Mouse (Mus musculus): ENCODE results near the gene Swi5. TPM values are rescaled to one million over a fixed set of nuclear protein-coding genes. Genes with fewer than 3 reads are reported as not detected.

The Swi5 gene
- polyA plus RNA-seq, 1 experiment from 2014 or later = 372 TPM

DNA sequence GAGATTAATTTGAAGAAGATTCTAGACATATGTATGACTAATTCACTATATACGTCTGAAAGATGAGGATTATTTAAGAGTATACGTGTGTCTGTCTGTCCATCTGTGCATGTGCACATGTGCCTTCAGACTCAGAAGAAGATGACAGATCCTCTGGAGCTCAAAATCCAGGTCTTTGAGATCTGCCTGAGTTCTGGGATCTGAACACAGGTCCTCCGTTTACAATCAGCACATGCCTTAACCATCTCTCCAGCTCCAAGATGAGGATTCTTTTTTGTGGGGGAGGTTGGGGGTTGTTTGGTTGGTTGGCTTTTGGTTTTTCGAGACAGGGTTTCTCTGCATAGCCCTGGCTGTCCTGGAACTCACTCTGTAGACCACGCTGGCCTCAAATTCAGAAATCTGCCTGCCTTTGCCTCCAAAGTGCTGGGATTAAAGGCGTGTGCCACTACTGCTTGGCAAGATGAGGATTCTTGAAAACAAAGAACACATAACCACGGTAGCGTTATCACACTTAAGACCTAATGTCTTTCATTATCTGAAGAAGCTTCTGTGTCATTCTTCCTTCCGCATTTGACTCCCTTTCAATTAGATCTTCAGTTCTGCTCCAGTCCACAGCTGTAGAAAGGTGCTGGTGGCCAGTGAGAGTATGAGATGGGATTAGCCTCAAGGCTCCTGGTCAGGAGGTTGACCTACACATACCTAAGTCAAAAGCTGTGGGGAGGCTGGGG lies 49.0 kb downstream of the Swi5 start:
- Histone ChIP-seq H3K4me1 (ENCODE audit: control insufficient read depth, insufficient read depth, low read length) (peaks cover 12% of the 10 kb centered on the region), H3K4me3 (replicated peaks; ENCODE audit: low read length) (no peak overlapping the region), H3K4me2 (ENCODE audit: low read depth, low read length) (no peak overlapping the region), H3K27ac (ENCODE audit: low read length) (no peak overlapping the region), H3K27me3 (ENCODE audit: control insufficient read depth, insufficient read depth, low read length) (no peaks in the 10 kb centered on the region), H3K9me3 (replicated peaks; ENCODE audit: control insufficient read depth, low read length) (no peaks in the 10 kb centered on the region), H3K36me3 (ENCODE audit: control insufficient read depth, insufficient read depth, low read length) (no peaks in the 10 kb centered on the region), H3K9ac (ENCODE audit: low read length) (no peak overlapping the region)
- 91% methylated on average over 9 of the region's 9 CpGs for WGBS
- ATAC-seq (ENCODE audit: insufficient read depth, low FRiP score) = no peak

DNA sequence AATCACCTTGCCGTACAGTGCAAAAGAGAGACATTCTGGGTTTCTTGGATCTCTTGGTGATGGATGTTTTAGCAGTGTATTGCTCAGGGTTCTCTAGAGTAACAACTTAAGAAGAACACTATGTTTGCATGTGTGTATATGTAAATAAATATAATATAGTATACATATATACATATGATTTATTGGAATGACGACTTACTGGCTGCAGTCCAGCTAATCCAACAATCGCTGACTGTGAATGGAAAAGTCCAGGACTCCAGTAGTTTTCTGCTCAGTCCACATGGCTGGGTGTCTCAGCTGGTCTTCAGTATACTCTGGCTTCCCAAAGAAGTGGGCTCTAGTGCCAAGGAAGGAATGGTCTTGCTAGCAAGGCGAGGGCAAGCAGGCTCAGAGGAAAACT lies 50.3 kb downstream of the Swi5 start:
- peaks cover 5% of the 10 kb centered on the region; the same call in 1 of the 2 replicates for H3K36me3 ChIP-seq (ENCODE audit: control insufficient read depth, insufficient read depth, low read length)
- no peaks in the 10 kb centered on the region for H3K9me3 ChIP-seq (replicated peaks; ENCODE audit: control insufficient read depth, low read length)
- H3K27ac ChIP-seq (ENCODE audit: low read length) = peak overlapping the region; percentile 82; the same call in 1 of the 2 replicates
- peak overlapping the region; percentile 92 for H3K4me2 ChIP-seq (ENCODE audit: low read depth, low read length)
- peak overlapping the region; percentile 73 for H3K4me3 ChIP-seq (replicated peaks; ENCODE audit: low read length)
- H3K4me1 ChIP-seq (ENCODE audit: control insufficient read depth, insufficient read depth, low read length) = peaks cover 12% of the 10 kb centered on the region
- no peaks in the 10 kb centered on the region for H3K27me3 ChIP-seq (ENCODE audit: control insufficient read depth, insufficient read depth, low read length)
- no peak for ATAC-seq (ENCODE audit: insufficient read depth, low FRiP score)
- whole genome bisulfite sequencing = 34% methylated on average over 4 of the region's 4 CpGs
- peak overlapping the region; percentile 83 for H3K9ac ChIP-seq (ENCODE audit: low read length)

DNA sequence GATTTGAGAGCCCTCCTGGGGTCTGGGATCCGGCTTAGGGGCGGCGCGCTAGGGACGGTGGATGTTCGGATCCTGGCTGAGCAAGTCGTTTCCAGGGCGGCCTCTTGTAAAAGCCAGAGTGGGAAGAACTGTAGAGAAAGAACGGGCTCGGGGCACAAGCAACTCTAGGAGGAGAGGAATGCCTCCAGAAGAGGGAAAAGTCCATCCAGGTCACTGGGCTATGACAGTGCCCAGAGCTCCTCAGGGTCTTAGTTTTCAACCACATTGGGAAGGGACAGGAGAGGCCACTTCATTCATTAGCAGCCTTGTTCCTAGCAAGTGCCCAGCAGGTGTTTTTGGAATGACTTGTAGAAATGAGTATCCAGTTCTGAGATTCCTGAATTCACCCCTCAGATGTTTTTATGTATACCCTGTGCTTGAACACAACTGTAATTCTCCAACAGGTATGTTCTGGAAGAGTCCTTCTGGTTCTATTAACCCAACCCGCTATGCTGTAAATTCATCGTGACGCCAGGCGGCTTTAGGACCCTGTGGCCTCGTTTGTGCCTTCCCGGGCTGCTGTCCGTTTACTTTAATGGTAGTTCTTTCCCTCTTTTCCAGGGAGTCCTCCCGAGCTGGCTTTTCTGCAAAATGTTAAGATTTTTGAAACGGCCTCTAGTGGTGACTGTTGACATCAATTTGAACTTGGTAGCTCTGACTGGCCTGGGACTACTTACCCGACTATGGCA lies 51.0 kb downstream of the Swi5 start:
- ATAC-seq (ENCODE audit: insufficient read depth, low FRiP score) = peak; percentile 48; the same call in 1 of the 2 replicates
- Histone ChIP-seq H3K4me1 (ENCODE audit: control insufficient read depth, insufficient read depth, low read length) (peaks cover 12% of the 10 kb centered on the region), H3K36me3 (ENCODE audit: control insufficient read depth, insufficient read depth, low read length) (peaks cover 11% of the 10 kb centered on the region), H3K27me3 (ENCODE audit: control insufficient read depth, insufficient read depth, low read length) (no peaks in the 10 kb centered on the region), H3K9me3 (replicated peaks; ENCODE audit: control insufficient read depth, low read length) (no peaks in the 10 kb centered on the region), H3K4me2 (ENCODE audit: low read depth, low read length) (peak overlapping the region; percentile 92), H3K9ac (ENCODE audit: low read length) (peak overlapping the region; percentile 83), H3K4me3 (replicated peaks; ENCODE audit: low read length) (peak overlapping the region; percentile 73), H3K27ac (ENCODE audit: low read length) (peak overlapping the region; percentile 82)
- WGBS = under 1% methylated on average over 20 of the region's 20 CpGs

DNA sequence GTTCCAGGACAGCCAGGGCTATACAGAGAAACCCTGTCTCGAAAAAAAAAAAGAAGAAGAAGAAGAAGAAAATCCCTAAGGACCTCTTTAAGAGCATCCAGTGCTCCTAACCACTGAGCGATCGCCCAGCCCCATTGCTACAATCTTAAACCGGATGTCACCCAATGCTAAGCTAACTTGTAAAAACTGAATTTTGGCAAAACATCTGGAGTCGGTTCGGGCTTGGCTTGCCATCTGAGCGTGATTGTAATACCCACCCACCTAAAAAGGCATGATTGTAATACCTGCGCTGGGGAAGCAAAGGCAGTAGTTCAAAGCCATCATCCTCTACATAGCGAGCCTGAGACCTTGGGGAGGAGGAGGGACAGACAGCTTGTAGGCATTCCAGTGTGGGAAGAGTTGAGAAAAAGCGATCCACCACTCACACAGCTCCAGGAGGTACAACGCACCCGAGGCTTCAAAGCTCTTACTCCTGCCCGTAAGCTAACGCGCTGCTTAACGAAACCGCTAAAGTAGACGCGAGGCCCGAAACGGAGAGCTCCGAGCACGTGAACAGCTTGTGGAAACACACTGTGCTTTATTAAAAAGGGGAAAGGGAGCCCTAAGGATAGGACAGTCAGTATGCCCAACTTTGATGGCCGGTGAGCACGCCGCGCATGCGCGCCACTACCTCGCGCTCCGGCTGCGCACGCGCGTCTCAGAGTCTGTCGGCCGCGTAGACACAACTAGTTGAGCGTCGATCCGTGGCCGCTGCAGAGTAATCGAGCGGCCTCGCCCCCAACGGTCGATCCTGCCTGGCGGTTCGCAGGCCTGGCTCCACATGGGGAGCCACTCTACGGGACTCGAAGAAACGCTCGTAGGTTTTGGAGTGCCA lies 51.8 kb downstream of the Swi5 start, which contains the start of gene Pomt1:
Pomt1 (plus strand) TSS at position 705 of the 874 bp plus-strand sequence.
- peak within 1 kb of the TSS; percentile 92 for H3K4me2 ChIP-seq (ENCODE audit: low read depth, low read length)
- peaks cover 12% of the 10 kb centered on the region for H3K4me1 ChIP-seq (ENCODE audit: control insufficient read depth, insufficient read depth, low read length)
- under 1% methylated on average over 54 of the region's 54 CpGs for WGBS
- ATAC-seq (ENCODE audit: insufficient read depth, low FRiP score) = peak; percentile 92
- no peaks in the 10 kb centered on the region for H3K27me3 ChIP-seq (ENCODE audit: control insufficient read depth, insufficient read depth, low read length)
- peak within 1 kb of the TSS; percentile 73 for H3K4me3 ChIP-seq (replicated peaks; ENCODE audit: low read length)
- H3K9me3 ChIP-seq (replicated peaks; ENCODE audit: control insufficient read depth, low read length) = no peaks in the 10 kb centered on the region
- H3K27ac ChIP-seq (ENCODE audit: low read length) = peak within 1 kb of the TSS; percentile 95
- H3K36me3 ChIP-seq (ENCODE audit: control insufficient read depth, insufficient read depth, low read length) = peaks cover 18% of the 10 kb centered on the region
- H3K9ac ChIP-seq (ENCODE audit: low read length) = peak within 1 kb of the TSS; percentile 83

DNA sequence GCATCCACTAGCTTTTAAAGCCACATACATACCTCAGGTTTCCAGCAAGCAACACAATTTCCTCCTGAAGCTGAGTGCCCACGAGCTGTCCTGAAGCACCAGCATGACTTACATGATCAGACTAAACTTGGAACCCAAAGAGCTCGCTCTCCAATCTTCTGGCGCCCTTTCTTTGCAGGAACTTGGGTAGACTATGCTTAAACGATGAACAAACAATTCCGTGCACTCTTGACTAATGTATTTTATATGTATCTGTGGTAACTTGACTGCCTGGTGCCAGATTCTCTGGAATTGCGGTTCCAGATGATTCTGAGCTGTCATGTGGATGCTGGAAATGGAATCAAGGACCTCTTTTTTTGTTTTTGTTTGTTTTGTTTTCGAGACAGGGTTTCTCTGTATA lies 52.4 kb downstream of the Swi5 start:
- Histone ChIP-seq H3K4me3 (replicated peaks; ENCODE audit: low read length) (peak overlapping the region; percentile 73), H3K4me1 (ENCODE audit: control insufficient read depth, insufficient read depth, low read length) (peaks cover 12% of the 10 kb centered on the region), H3K36me3 (ENCODE audit: control insufficient read depth, insufficient read depth, low read length) (peaks cover 19% of the 10 kb centered on the region), H3K9ac (ENCODE audit: low read length) (peak overlapping the region; percentile 83), H3K4me2 (ENCODE audit: low read depth, low read length) (peak overlapping the region; percentile 88), H3K27ac (ENCODE audit: low read length) (peak overlapping the region; percentile 95; the same call in 1 of the 2 replicates), H3K9me3 (replicated peaks; ENCODE audit: control insufficient read depth, low read length) (no peaks in the 10 kb centered on the region), H3K27me3 (ENCODE audit: control insufficient read depth, insufficient read depth, low read length) (no peaks in the 10 kb centered on the region)
- ATAC-seq (ENCODE audit: insufficient read depth, low FRiP score) = no peak
- 20% methylated on average over 7 of the region's 7 CpGs for WGBS

Small RNAs within 50 kb of the gene (microRNA-seq; reads per million reads assigned to microRNA genes)
- gene Gm23363 (0.66 reads per million), gene Mir199b (1,374 reads per million, percentile 79 among the genes with 10 or more reads in this experiment)

Other genes starting within 250 kb of the Swi5 start
- gene Fam78a, start 203.2 kb downstream of the Swi5 start, polyA plus RNA-seq (2015; fragmentation: Nextera tagmentation; extraction: Ambion mirVana) = 1.0 and 2.2 TPM in 2 replicates
- gene Plpp7, start 192.5 kb downstream of the Swi5 start, polyA plus RNA-seq (2015; fragmentation: Nextera tagmentation; extraction: Ambion mirVana) = 4.6 and 5.7 TPM in 2 replicates
- 22.7 and 27.3 TPM in 2 replicates for gene Prrc2b, start 137.0 kb downstream of the Swi5 start, polyA plus RNA-seq (2015; fragmentation: Nextera tagmentation; extraction: Ambion mirVana)
- gene Pomt1, start 51.5 kb downstream of the Swi5 start, polyA plus RNA-seq (2015; fragmentation: Nextera tagmentation; extraction: Ambion mirVana) = 23.6 and 24.0 TPM in 2 replicates
- 53.4 and 59.7 TPM in 2 replicates for gene Uck1, start 27.9 kb downstream of the Swi5 start, polyA plus RNA-seq (2015; fragmentation: Nextera tagmentation; extraction: Ambion mirVana)
- 24.6 TPM in 2 replicates for gene Golga2, start 691 bp downstream of the Swi5 start, polyA plus RNA-seq (2015; fragmentation: Nextera tagmentation; extraction: Ambion mirVana)
- gene Ciz1, start 64.3 kb upstream of the Swi5 start, polyA plus RNA-seq (2015; fragmentation: Nextera tagmentation; extraction: Ambion mirVana) = 41.9 and 45.4 TPM in 2 replicates
- 8.1 and 8.2 TPM in 2 replicates for gene Dnm1, start 65.3 kb upstream of the Swi5 start, polyA plus RNA-seq (2015; fragmentation: Nextera tagmentation; extraction: Ambion mirVana)
- gene 1110008P14Rik, start 93.9 kb upstream of the Swi5 start, polyA plus RNA-seq (2015; fragmentation: Nextera tagmentation; extraction: Ambion mirVana) = 41.5 and 41.9 TPM in 2 replicates
- 21.1 and 23.6 TPM in 2 replicates for gene Lcn2, start 100.2 kb upstream of the Swi5 start, polyA plus RNA-seq (2015; fragmentation: Nextera tagmentation; extraction: Ambion mirVana)
- gene Ptges2, start 107.8 kb upstream of the Swi5 start, polyA plus RNA-seq (2015; fragmentation: Nextera tagmentation; extraction: Ambion mirVana) = 23.7 and 26.7 TPM in 2 replicates
- 5.1 and 5.7 TPM in 2 replicates for gene Naif1, start 162.4 kb upstream of the Swi5 start, polyA plus RNA-seq (2015; fragmentation: Nextera tagmentation; extraction: Ambion mirVana)
- 15.4 and 16.9 TPM in 2 replicates for gene Slc25a25, start 163.4 kb upstream of the Swi5 start, polyA plus RNA-seq (2015; fragmentation: Nextera tagmentation; extraction: Ambion mirVana)
- gene Fam102a, start 247.3 kb upstream of the Swi5 start, polyA plus RNA-seq (2015; fragmentation: Nextera tagmentation; extraction: Ambion mirVana) = 11.4 and 12.8 TPM in 2 replicates

Data from stomach, embryonic 16.5 days (tissue).